Mouse (Mus musculus) lung, postnatal 14 days (tissue): Measurements from ENCODE around the gene Aqp11.

ENCODE experiments used
- DNase-seq: peaks from one replicate; pipeline ENCODE4 v3.0.0; 2021

Gene Aqp11

DNA sequence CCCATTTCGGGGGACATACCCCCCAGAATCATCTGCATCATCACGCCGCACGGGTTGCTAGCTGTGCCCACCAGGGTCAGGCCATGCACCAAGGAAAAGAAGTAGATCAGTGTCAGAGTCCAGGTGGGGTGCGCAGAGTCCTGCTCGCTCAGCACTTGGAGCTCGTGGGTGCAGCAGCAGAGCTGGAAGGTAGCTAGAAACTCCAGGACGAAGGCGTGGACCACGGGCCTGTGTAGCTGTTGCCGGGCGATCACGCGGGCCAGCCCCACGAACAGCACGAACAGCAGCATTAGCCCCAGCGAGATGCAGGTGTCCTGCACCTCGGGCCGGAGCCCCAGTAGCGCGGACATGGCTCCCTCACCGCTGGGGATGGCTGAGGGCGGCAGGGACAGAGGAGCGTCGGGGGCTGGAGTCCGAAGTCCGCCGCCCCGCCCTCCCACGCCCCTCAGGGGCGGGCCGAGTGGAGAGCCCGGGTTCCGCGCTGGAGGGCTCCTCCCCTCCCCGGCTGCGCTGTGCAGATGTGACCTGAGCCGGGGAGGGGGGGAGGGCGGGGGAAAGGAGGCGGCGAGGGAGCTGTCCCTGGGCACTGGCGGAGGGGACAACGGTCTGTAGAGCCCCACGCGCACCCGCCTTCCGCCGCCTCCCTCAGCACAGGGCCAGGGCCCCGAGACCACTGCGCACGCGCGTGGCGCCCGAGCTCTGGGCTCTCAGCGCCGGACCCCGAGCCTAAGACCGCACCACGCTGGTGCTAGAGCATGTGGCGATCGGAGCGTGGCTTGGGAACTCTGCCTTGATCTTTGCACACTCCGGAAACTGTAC, at the start of gene Aqp11:
TSS of gene Aqp11 (minus strand) at position 652 of the 819 bp plus-strand sequence.
- peak; percentile 88 for DNase-seq

GRCm38 (mm10) chr7:97783523-97783922, 45.4 kb upstream of the Aqp11 start:
- no peak for DNase-seq

DNA sequence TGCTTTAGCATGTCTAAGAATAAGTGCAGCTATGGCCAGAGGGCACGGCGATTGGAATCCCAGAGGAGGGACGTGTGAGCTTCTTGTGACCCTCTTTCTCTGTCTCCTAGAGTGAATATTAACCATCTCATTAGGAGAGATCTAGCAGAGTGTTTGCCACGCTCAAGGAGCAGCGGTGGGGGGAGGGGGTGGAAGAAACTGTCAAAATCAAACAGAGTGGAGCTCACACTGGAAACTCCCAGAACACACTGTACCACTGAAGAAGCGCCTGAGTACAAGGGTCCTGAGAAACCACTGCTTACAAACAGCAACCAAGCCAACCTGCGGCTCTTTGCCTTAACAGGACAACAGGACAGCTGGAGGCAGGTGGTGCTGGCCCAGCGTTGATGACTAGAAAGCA, 43.4 kb upstream of the Aqp11 start:
- DNase-seq, result no peak

DNA sequence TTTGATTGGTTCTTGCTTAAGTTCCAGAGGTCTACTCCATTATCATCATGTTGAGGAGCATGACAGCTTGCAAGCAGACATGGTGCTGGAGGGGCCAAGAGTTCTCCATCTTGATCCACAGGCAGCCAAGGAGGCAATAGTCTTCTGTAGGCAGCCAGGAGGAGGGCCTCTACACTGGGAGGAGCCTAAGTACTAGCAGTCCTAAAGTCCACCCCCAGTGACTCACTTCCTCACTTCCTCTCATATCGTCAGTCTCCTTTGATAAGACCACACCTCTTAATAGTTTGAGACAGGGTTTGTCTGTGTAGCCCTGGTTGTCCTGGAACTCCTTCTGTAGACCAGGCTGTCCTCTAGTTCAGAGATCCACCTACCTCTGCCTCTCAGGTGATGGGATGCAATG, 42.7 kb upstream of the Aqp11 start:
- no peak for DNase-seq

DNA sequence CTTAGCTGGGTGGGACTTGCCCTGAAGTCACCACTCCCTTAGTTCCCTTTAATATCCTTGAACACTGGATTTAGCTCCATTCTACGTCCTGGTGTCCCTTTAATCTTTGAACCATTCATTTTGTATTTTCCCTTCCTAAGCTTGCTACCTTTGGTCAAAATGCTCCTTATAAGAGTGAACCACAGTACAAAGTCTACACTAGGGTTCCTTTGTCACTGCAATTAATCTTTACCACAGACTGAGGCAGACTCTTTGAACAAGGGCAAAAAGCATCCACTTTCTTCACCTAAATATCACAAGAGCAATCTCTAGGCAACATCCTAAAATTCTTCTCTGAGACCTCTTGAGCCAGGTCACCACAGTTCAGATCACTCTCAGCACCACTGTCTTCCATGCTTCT, 42.1 kb upstream of the Aqp11 start:
- DNase-seq, result no peak

- no peak for DNase-seq
Measured at GRCm38 (mm10) chr7:97777191-97777590, 39.1 kb upstream of the Aqp11 start.

DNA sequence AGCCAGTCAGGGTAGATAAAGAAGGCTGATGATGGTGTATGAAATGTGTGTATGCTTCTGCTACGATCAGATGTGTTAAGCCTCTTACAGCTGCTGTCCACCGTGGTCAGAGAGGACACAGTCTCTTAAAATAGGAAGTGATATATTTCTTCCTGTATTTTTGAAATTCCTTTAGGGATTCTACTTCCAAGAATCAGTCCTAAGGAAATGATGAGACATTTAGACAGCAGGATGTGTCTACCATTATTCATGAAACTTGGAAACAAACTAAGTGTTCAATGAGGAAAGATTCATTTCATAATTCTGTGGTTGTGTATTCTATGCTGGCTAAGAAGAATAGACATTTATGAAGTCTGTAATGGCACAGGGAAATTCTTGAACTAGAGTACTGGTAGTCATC, 37.8 kb upstream of the Aqp11 start:
- no peak for DNase-seq

GRCm38 (mm10) chr7:97775380-97775779, 37.3 kb upstream of the Aqp11 start:
- DNase-seq, result no peak

DNA sequence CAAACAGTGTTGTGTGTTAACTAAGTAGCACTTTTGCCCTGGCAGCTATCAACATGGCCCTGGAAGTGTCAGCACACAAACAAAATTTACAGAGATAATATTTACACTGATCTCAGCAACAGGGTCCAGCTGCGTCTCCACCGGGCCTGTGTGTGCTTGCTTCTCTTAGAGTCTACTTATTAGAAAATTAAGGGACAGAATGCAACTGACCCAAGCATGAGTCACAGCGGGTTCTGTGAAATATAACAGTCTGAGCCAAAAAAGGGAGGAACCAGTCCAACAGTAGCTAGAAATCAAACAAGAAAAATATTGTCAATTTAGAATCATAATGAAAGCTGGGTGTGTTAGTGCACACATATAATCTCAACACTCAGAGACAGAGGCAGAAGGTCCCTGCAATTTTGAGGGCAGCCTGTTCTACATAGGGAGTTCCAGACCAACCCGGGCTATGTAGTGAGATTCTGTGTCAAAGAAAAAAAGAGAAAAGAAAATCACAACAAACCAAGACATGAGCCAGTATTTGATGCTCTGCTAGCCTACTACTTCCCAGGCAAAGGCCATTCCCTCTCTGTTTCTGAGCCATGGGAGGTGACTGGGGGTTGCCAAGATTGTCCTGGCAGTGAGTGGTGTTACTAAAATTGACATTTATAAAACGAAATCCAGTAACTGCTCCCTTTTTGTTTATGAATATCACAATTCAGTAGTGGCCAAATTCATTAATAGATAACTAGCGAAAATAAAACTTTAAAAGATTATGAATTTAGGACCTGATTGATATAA, 32.9 kb upstream of the Aqp11 start:
- DNase-seq, result no peak

DNA sequence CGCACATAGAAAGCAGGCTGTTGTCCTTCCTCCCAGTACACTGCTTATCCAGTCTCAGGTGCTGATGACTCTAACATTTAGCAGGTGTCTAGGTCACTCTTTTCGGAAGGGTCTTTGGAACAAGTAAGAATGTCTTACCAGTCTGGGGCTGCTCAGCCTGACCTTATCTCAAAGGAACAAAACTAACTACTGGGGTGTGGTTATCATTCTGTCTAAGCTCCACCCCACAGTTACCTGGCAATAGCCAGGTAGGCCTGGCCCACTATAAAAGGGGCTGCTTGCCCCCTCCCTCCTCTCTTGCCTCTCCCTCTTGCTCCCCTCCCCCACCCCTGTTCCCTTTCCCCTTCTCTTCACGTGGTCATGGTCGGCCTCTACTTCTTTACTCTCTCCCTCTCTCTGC, 30.9 kb upstream of the Aqp11 start:
- DNase-seq, result no peak

GRCm38 (mm10) chr7:97767841-97768240, 29.8 kb upstream of the Aqp11 start:
- DNase-seq, result no peak

GRCm38 (mm10) chr7:97766406-97767166, 28.5 kb upstream of the Aqp11 start:
- DNase-seq, result no peak

DNA sequence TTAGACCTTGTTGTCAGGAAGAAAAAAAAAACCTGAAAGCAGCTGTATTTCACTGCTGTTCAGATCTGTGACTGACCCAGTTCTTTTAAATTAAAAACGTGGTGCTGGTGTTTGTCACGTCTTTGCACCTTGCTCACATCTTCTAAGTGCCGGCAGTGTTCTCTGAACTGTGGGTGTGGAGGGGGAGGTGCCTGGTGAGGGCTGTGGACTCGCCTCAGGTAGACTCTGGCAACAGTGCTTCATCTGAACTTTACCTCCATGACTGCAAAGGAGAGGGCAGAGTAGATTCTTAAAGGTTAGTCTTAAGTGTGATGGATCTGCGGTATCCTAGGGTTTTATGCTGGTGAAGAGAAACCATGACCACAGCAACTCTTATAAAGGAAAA, 27.9 kb upstream of the Aqp11 start:
- no peak for DNase-seq

GRCm38 (mm10) chr7:97765181-97765962, 27.3 kb upstream of the Aqp11 start:
- DNase-seq, result no peak

GRCm38 (mm10) chr7:97764591-97764990, 26.5 kb upstream of the Aqp11 start:
- DNase-seq, result no peak

DNA sequence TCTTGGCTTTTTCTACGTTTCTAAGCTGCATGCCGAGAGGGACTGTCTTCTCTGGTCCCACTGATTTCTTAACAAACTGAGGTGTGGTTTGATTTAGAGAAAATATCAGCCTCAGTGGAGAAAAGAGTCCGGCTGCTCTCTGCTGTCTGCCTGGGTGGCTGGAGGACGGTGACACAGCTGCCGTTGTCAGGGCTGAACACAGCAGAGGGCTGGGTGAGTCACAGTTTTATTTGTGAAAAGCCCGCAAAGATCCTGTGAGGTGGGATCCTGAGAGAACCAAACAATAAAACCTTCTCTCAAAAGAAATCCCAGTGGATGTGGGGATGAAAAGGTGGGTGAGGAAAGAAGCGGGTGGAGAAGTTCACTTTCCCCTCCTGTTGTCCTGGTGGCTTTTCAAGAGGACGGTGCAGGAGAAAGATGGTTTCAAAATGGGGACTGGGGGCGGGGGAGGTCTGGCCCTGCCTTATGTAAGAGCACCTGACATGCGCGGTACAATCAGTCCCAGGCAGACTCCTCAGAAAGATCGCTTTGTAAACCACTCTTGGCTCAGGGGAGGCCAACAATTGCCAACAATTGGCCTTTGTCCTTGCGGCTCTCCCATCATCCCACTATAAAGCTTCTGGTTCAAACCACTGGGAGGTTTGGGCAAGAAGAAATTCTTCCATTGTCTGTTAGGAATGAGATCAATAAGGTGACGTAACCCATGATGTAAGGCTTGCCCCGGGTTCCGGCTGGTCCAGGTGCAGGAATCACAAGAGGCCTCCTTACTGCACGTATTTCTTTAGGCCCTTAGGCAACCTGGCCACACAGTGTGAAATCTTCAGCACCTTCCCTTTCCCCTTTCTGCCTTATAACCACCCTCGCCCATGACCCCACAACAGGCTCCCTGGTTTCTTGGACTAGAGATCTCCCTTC, 19.1 kb upstream of the Aqp11 start:
- DNase-seq, result no peak

DNA sequence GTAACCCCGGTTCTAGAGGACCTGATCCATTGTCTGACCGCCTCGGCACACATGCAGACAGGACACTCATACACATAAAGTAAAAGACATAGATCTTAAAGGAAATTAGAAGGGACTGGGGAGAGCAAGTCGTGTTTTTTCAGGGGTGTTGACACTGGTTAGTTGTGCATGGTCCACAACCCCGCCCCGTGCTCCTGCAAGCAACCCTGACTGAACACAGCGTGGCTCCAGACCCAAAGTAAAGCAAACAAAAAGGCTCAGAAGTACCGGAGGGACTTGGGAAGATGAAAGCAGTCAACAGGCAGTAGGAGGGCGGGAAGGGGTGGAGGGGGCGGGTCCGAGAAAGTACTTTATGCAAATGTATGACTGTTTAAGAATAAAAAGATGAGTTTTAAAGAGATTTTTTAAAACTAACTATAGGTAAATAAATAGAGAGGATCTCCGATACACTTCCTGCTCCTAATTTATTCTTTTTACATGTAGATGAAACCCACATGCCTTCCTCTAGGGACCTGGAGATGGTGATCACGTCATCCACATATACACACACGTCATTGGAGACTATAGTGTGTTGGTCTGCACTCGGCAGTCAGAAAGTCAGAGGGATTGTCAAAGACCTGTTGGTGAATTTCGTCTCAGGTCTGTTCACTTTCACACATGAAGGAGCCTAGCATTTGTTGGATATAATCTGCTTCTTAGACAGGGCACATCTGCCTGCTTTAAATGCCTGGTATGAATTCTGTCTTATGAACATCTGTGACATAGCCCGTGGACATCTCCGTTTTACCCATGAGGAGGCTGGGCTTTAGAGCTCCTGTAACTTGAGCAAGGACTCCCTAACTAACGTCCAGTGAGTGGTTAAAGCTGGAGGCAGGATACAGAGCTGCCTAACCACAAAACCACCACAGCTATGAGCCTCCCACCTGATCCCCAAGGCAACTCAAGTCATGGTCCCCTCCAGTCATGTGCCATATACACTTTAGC, 11.4 kb upstream of the Aqp11 start:
- peak; percentile 35 for DNase-seq

DNA sequence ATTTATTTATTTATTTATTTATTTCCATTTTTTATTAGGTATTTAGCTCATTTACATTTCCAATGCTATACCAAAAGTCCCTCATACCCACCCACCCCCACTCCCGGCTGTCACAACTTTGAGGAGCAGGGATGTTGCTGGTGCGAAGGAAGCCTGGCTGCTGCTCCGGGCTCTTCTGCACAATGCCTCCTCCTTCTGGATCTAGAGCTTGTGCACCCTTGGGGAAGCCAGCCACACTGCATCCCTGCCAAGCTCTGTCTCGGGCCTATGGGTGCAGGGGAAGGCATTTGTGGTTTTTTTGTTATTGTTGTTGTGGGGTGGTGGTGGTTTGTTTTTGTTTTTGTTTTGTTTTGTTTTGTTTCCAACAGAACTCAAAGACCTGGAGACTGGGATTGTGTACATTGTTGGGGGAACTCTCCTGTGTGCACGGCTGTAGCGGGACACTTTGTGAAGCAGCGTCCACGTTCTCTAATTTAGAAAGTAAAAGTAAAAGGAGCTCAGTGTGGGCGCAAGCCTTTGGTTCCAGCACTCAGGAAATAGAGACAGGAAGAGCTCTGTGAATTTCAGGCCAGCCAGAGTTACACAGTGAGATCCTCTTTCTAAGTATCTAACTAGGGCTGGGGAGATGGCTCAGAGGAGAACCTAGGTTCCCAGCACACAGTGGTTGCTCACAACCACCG, 10.6 kb upstream of the Aqp11 start:
- peak; percentile 44 for DNase-seq

DNA sequence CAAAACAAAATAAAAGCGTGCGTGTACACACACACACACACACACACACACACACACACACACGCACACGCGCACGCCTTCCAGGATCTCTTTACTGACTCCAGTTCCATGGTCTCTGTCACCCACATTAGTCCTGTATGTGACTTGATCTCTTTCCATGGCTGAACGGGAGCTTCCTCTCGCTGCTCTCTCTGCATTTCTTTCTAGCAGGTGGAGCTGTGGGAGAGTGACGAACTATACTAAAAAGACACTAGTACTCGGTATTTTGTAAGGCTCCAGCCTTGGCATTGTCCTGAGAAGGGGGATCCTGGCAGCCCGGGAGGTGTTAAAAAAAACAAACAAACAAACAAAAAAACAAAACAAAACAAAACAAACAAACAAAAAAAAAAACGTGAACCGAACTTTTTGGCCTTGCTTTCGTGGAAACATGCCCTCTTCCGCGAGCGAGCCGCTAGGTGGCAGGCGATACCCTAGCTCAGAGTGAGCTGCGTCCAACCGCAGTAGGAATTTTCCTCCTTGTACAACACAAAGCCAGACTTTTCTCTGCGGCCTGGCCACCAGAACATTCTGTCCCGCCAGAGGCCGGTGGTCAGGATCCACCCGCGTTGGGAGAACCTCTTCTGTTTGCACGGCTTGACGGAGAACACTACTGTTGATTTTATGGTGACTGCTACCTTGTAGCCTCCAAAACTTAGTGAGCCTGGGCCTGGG, 9.9 kb upstream of the Aqp11 start:
- peak; percentile 90 for DNase-seq
